Mouse (Mus musculus) stomach, embryonic 14.5 days (tissue): ENCODE measurements around the gene Aff3. TPM values are rescaled to one million over a fixed set of nuclear protein-coding genes. Genes with fewer than 3 reads are reported as not detected.

Experiments used
- ATAC-seq: fragments of 200-750 bp; cut with Nextera tagmentation; 2 replicates; pipeline ENCODE4 v1.8.0; 2017; ENCODE audit warnings: low read depth, moderate TSS enrichment; ENCODE audit not compliant: insufficient number of reproducible peaks, insufficient read depth, low FRiP score
- H3K27ac ChIP-seq: fragments of 300-500 bp; sonication (generic); 2 replicates; pipeline ENCODE4 v1.5.1; 2014; ENCODE audit warnings: mild to moderate bottlenecking, low read length, moderate library complexity, mixed read lengths
- H3K27me3 ChIP-seq: fragments of 300-500 bp; sonication (generic); 2 replicates; pipeline ENCODE4 v1.6.1; 2014; ENCODE audit warnings: low read length, control low read depth, mixed read lengths; ENCODE audit not compliant: control insufficient read depth, insufficient read depth
- H3K36me3 ChIP-seq: fragments of 300-500 bp; sonication (generic); 2 replicates; pipeline ENCODE4 v1.6.1; 2014; ENCODE audit warnings: mild to moderate bottlenecking, control low read depth, low read length, moderate library complexity, mixed read lengths; ENCODE audit not compliant: control insufficient read depth, insufficient read depth
- H3K4me1 ChIP-seq: fragments of 300-500 bp; sonication (generic); 2 replicates; pipeline ENCODE4 v1.6.1; 2014; ENCODE audit warnings: low read length, control low read depth, mixed read lengths; ENCODE audit not compliant: control insufficient read depth, insufficient read depth
- H3K4me2 ChIP-seq: fragments of 300-500 bp; sonication (generic); replicated peaks from 2 replicates; pipeline ENCODE4 v1.6.1; 2014; ENCODE audit warnings: low read depth, low read length, control low read depth
- H3K4me3 ChIP-seq: fragments of 300-500 bp; sonication (generic); 2 replicates; pipeline ENCODE4 v1.5.1; 2014; ENCODE audit warnings: low read depth, low read length, control low read depth
- H3K9ac ChIP-seq: fragments of 300-500 bp; sonication (generic); replicated peaks from 2 replicates; pipeline ENCODE4 v1.6.1; 2014; ENCODE audit warnings: low read depth, mild to moderate bottlenecking, control low read depth, low read length, moderate library complexity, mixed read lengths
- H3K9me3 ChIP-seq: fragments of 300-500 bp; sonication (generic); 2 replicates; pipeline ENCODE4 v1.6.1; 2016; ENCODE audit warnings: low read depth, low read length, control low read depth; ENCODE audit not compliant: control insufficient read depth
- WGBS: fragments of 180-500 bp; shearing (Covaris S2); extraction: QIAGEN DNeasy Blood & Tissue Kit; methylation state at CpG from one replicate; pipeline ENCODE4 v1.1.7; 2014; 5-methylcytosine and 5-hydroxymethylcytosine counted together
- polyA plus RNA-seq: library from polyadenylated mRNA; unstranded; fragments of >200 nt; fragmentation: Nextera tagmentation; extraction: Ambion mirVana; gene quantifications from 2 replicates; pipeline ENCODE4 v1.2.1, GENCODE M21; 2014

Gene Aff3
- polyA plus RNA-seq, 1 experiment from 2014 or later = 8.2 TPM

- Histone ChIP-seq H3K27me3 (no peaks in the 10 kb centered on the region), H3K4me3 (no peak overlapping the region)
- no peak for ATAC-seq
Measured at GRCm38 (mm10) chr1:38685706-38686105, 21.0 kb upstream of the Aff3 start.

GRCm38 (mm10) chr1:38683158-38683721, 18.5 kb upstream of the Aff3 start:
- 78% methylated on average over 10 of the region's 10 CpGs for WGBS
- ATAC-seq = no peak

More at GRCm38 (mm10) chr1:38685706-38686105, 21.0 kb upstream of the Aff3 start:
- Histone ChIP-seq H3K4me1 (no peaks in the 10 kb centered on the region), H3K4me2 (no peak overlapping the region), H3K9ac (no peak overlapping the region), H3K9me3 (no peaks in the 10 kb centered on the region), H3K27ac (no peak overlapping the region), H3K36me3 (no peaks in the 10 kb centered on the region)
- WGBS = 86% methylated on average over 5 of the region's 5 CpGs

GRCm38 (mm10) chr1:38679890-38680289, 15.1 kb upstream of the Aff3 start:
- Histone ChIP-seq H3K9me3 (no peaks in the 10 kb centered on the region), H3K27me3 (no peaks in the 10 kb centered on the region), H3K27ac (no peak overlapping the region), H3K9ac (no peak overlapping the region), H3K4me3 (no peak overlapping the region), H3K4me2 (no peak overlapping the region), H3K36me3 (no peaks in the 10 kb centered on the region), H3K4me1 (no peaks in the 10 kb centered on the region)
- 63% methylated on average over 8 of the region's 8 CpGs for WGBS
- no peak for ATAC-seq

More at GRCm38 (mm10) chr1:38683158-38683721, 18.5 kb upstream of the Aff3 start:
- Histone ChIP-seq H3K27ac (no peak overlapping the region), H3K4me1 (no peaks in the 10 kb centered on the region), H3K27me3 (no peaks in the 10 kb centered on the region), H3K4me2 (no peak overlapping the region), H3K4me3 (no peak overlapping the region), H3K36me3 (no peaks in the 10 kb centered on the region), H3K9ac (no peak overlapping the region), H3K9me3 (no peaks in the 10 kb centered on the region)

GRCm38 (mm10) chr1:38671756-38672155, 7.0 kb upstream of the Aff3 start:
- ATAC-seq = no peak
- H3K27ac ChIP-seq = no peak overlapping the region
- no peaks in the 10 kb centered on the region for H3K36me3 ChIP-seq
- WGBS = 64% methylated on average over 3 of the region's 3 CpGs
- no peaks in the 10 kb centered on the region for H3K27me3 ChIP-seq
- no peak overlapping the region for H3K9ac ChIP-seq
- no peaks in the 10 kb centered on the region for H3K4me1 ChIP-seq
- H3K4me2 ChIP-seq = no peak overlapping the region
- H3K9me3 ChIP-seq = no peaks in the 10 kb centered on the region
- no peak overlapping the region for H3K4me3 ChIP-seq

GRCm38 (mm10) chr1:38671019-38671418, 6.3 kb upstream of the Aff3 start:
- no peak overlapping the region for H3K27ac ChIP-seq
- H3K9ac ChIP-seq = no peak overlapping the region
- H3K4me2 ChIP-seq = no peak overlapping the region
- no peaks in the 10 kb centered on the region for H3K36me3 ChIP-seq
- ATAC-seq = no peak
- peaks cover 4% of the 10 kb centered on the region; the same call in 1 of the 2 replicates for H3K4me1 ChIP-seq
- no peaks in the 10 kb centered on the region for H3K9me3 ChIP-seq
- no peaks in the 10 kb centered on the region for H3K27me3 ChIP-seq
- no peak overlapping the region for H3K4me3 ChIP-seq
- 63% methylated on average over 5 of the region's 5 CpGs for WGBS

GRCm38 (mm10) chr1:38668327-38668726, 3.6 kb upstream of the Aff3 start:
- Histone ChIP-seq H3K27me3 (no peaks in the 10 kb centered on the region), H3K9me3 (no peaks in the 10 kb centered on the region), H3K4me2 (no peak overlapping the region), H3K4me3 (no peak overlapping the region), H3K9ac (no peak overlapping the region), H3K27ac (no peak overlapping the region), H3K36me3 (no peaks in the 10 kb centered on the region), H3K4me1 (peaks cover 4% of the 10 kb centered on the region; the same call in 1 of the 2 replicates)
- 86% methylated on average over 10 of the region's 10 CpGs for WGBS
- ATAC-seq = no peak

GRCm38 (mm10) chr1:38667892-38668291, 3.1 kb upstream of the Aff3 start:
- 80% methylated on average over 9 of the region's 9 CpGs for WGBS
- no peaks in the 10 kb centered on the region for H3K9me3 ChIP-seq
- no peak overlapping the region for H3K4me2 ChIP-seq
- ATAC-seq = no peak
- H3K36me3 ChIP-seq = no peaks in the 10 kb centered on the region
- H3K4me1 ChIP-seq = peaks cover 4% of the 10 kb centered on the region; the same call in 1 of the 2 replicates
- H3K27ac ChIP-seq = no peak overlapping the region
- H3K27me3 ChIP-seq = no peaks in the 10 kb centered on the region
- no peak overlapping the region for H3K4me3 ChIP-seq
- no peak overlapping the region for H3K9ac ChIP-seq

- Histone ChIP-seq H3K4me2 (no peak overlapping the region), H3K4me1 (peaks cover 4% of the 10 kb centered on the region; the same call in 1 of the 2 replicates), H3K27me3 (no peaks in the 10 kb centered on the region), H3K9me3 (no peaks in the 10 kb centered on the region), H3K27ac (peak overlapping the region; percentile 45), H3K4me3 (no peak overlapping the region), H3K36me3 (no peaks in the 10 kb centered on the region), H3K9ac (no peak overlapping the region)
- peak; percentile 30; the same call in 1 of the 2 replicates for ATAC-seq
- WGBS = 35% methylated on average over 10 of the region's 10 CpGs
Measured at GRCm38 (mm10) chr1:38666766-38667118, 2.0 kb upstream of the Aff3 start.
